ENCODE assay signal across 8 mouse cellular contexts in genomic region chr4:129623681-129624091, GRCm38 (mm10). TPM values are rescaled to one million over a fixed set of nuclear protein-coding genes. Genes with fewer than 3 reads are reported as not detected.
DNase-seq lines count a peak whose midpoint lies in the region; ATAC-seq and TF ChIP-seq lines count a peak whose summit lies in the region.

Ccdc28b (minus strand) TSS chr4:129623947.

- H3K27ac ChIP-seq in embryonic facial prominence, embryonic 14.5 days (replicated peaks; ENCODE audit: low read depth, low read length), result peak within 1 kb of the TSS; percentile 93
- H3K27ac ChIP-seq in heart, embryonic 11.5 days (ENCODE audit: low read depth, low read length), result peak within 1 kb of the TSS; percentile 78
- peak within 1 kb of the TSS; percentile 93 for H3K27ac ChIP-seq in kidney, embryonic 15.5 days
- H3K27ac ChIP-seq in midbrain, embryonic 16.5 days (ENCODE audit: low read length), result peak within 1 kb of the TSS; percentile 98

- DNase-seq in adrenal gland, postnatal 10 days, result peak; percentile 62
- peak; percentile 73 for DNase-seq in embryonic facial prominence, embryonic 14.5 days (ENCODE audit: low spot score)
- DNase-seq in liver, result peak; percentile 36
- DNase-seq in yolk sac, embryonic 10.5 days (ENCODE audit: low spot score), result peak; percentile 56

- ATAC-seq in embryonic facial prominence, embryonic 14.5 days (ENCODE audit: low read depth), result peak; percentile 16; the same call in 1 of the 2 replicates
- ATAC-seq in heart, embryonic 11.5 days (replicated peaks; ENCODE audit: insufficient number of reproducible peaks, low FRiP score, low TSS enrichment), result no peak
- ATAC-seq in kidney, embryonic 15.5 days (replicated peaks; ENCODE audit: low FRiP score), result peak; percentile 9; the same call in 1 of the 2 replicates
- peak; percentile 47 for ATAC-seq in midbrain, embryonic 16.5 days

- peak within 1 kb of the TSS; percentile 89 for H3K4me2 ChIP-seq in embryonic facial prominence, embryonic 14.5 days (ENCODE audit: low read depth, low read length)
- peak within 1 kb of the TSS; percentile 84 for H3K4me2 ChIP-seq in heart, embryonic 11.5 days
- H3K4me2 ChIP-seq in kidney, embryonic 15.5 days, result peak within 1 kb of the TSS; percentile 81
- H3K4me2 ChIP-seq in midbrain, embryonic 16.5 days (ENCODE audit: low read length), result peak within 1 kb of the TSS; percentile 99

- H3K9ac ChIP-seq in embryonic facial prominence, embryonic 14.5 days (ENCODE audit: low read depth, low read length), result peak within 1 kb of the TSS; percentile 72
- H3K9ac ChIP-seq in heart, embryonic 11.5 days (ENCODE audit: low read depth, low read length), result peak within 1 kb of the TSS; percentile 82
- H3K9ac ChIP-seq in kidney, embryonic 15.5 days, result peak within 1 kb of the TSS; percentile 76
- peak within 1 kb of the TSS; percentile 82 for H3K9ac ChIP-seq in midbrain, embryonic 16.5 days (ENCODE audit: low read depth, low read length)

- peak within 1 kb of the TSS; percentile 73 for H3K4me3 ChIP-seq in E14TG2a.4 (replicated peaks; ENCODE audit: low read length)
- H3K4me3 ChIP-seq in embryonic facial prominence, embryonic 14.5 days (ENCODE audit: low read depth, low read length), result peak within 1 kb of the TSS; percentile 59
- H3K4me3 ChIP-seq in heart, embryonic 11.5 days (ENCODE audit: low read depth, low read length), result peak within 1 kb of the TSS; percentile 69
- peak within 1 kb of the TSS; percentile 73 for H3K4me3 ChIP-seq in kidney, embryonic 15.5 days (replicated peaks)
- H3K4me3 ChIP-seq in midbrain, embryonic 16.5 days (ENCODE audit: low read depth, low read length), result peak within 1 kb of the TSS; percentile 71

- peaks cover 36% of the 10 kb centered on the region for H3K36me3 ChIP-seq in E14TG2a.4 (ENCODE audit: insufficient read depth, low read length)
- H3K36me3 ChIP-seq in embryonic facial prominence, embryonic 14.5 days (ENCODE audit: control insufficient read depth, insufficient read depth, low read length), result peaks cover 35% of the 10 kb centered on the region
- H3K36me3 ChIP-seq in heart, embryonic 11.5 days (ENCODE audit: control insufficient read depth, insufficient read depth, low read length), result peaks cover 10% of the 10 kb centered on the region
- peaks cover 33% of the 10 kb centered on the region for H3K36me3 ChIP-seq in kidney, embryonic 15.5 days
- H3K36me3 ChIP-seq in midbrain, embryonic 16.5 days (ENCODE audit: control insufficient read depth, insufficient read depth, low read length), result peaks cover 25% of the 10 kb centered on the region

- H3K27me3 ChIP-seq in E14TG2a.4 (ENCODE audit: insufficient read depth, low read length), result no peaks in the 10 kb centered on the region
- no peaks in the 10 kb centered on the region for H3K27me3 ChIP-seq in embryonic facial prominence, embryonic 14.5 days (replicated peaks; ENCODE audit: control insufficient read depth, insufficient read depth, low read length)
- no peaks in the 10 kb centered on the region for H3K27me3 ChIP-seq in heart, embryonic 11.5 days (ENCODE audit: control insufficient read depth, insufficient read depth, low read length)
- H3K27me3 ChIP-seq in kidney, embryonic 15.5 days, result no peaks in the 10 kb centered on the region
- H3K27me3 ChIP-seq in midbrain, embryonic 16.5 days (ENCODE audit: control insufficient read depth, insufficient read depth, low read depth, low read length), result no peaks in the 10 kb centered on the region

- H3K4me1 ChIP-seq in E14TG2a.4 (replicated peaks; ENCODE audit: low read depth, low read length), result peaks cover 76% of the 10 kb centered on the region
- peaks cover 18% of the 10 kb centered on the region for H3K4me1 ChIP-seq in embryonic facial prominence, embryonic 14.5 days (ENCODE audit: control insufficient read depth, insufficient read depth, low read length)
- peaks cover 22% of the 10 kb centered on the region for H3K4me1 ChIP-seq in heart, embryonic 11.5 days (ENCODE audit: control insufficient read depth, insufficient read depth, low read length)
- peaks cover 39% of the 10 kb centered on the region for H3K4me1 ChIP-seq in kidney, embryonic 15.5 days
- H3K4me1 ChIP-seq in midbrain, embryonic 16.5 days (ENCODE audit: control insufficient read depth, insufficient read depth, low read length), result peaks cover 38% of the 10 kb centered on the region

- WGBS in embryonic facial prominence, embryonic 14.5 days, result 1% methylated on average over 10 of the region's 10 CpGs
- under 1% methylated on average over 10 of the region's 10 CpGs for WGBS in heart, embryonic 11.5 days (ENCODE audit: insufficient replicate concordance)
- WGBS in kidney, embryonic 15.5 days, result 0% methylated on average over 10 of the region's 10 CpGs
- 0% methylated on average over 10 of the region's 10 CpGs for WGBS in midbrain, embryonic 16.5 days

- no peak for TF ChIP-seq CTCF in E14TG2a.4 (conservative IDR thresholded peaks at IDR 0.05; ENCODE audit: low read length)

- no peaks in the 10 kb centered on the region for H3K9me3 ChIP-seq in E14TG2a.4 (ENCODE audit: low read length)
- no peaks in the 10 kb centered on the region for H3K9me3 ChIP-seq in embryonic facial prominence, embryonic 14.5 days (ENCODE audit: control insufficient read depth, low read length)
- H3K9me3 ChIP-seq in heart, embryonic 11.5 days (replicated peaks; ENCODE audit: control insufficient read depth, low read length), result no peaks in the 10 kb centered on the region
- H3K9me3 ChIP-seq in kidney, embryonic 15.5 days (replicated peaks), result no peaks in the 10 kb centered on the region
- H3K9me3 ChIP-seq in midbrain, embryonic 16.5 days (replicated peaks; ENCODE audit: control insufficient read depth, low read length, poor library complexity, severe bottlenecking), result no peaks in the 10 kb centered on the region

RNA-seq across cellular contexts. Expression of gene Ccdc28b, which starts in this region (rescaled TPM):
- 10 to 100 TPM; 59.4 to 64.4 TPM for total RNA-seq in adrenal gland, postnatal 10 days (2021)
- 49.7 and 50.5 TPM in 2 replicates for polyA plus RNA-seq in embryonic facial prominence, embryonic 14.5 days (2014; fragmentation: Nextera tagmentation; extraction: Ambion mirVana)
- polyA plus RNA-seq in heart, embryonic 11.5 days (2014; fragmentation: Nextera tagmentation; extraction: Ambion mirVana), result 41.4 and 46.5 TPM in 2 replicates
- 52.4 and 65.7 TPM in 2 replicates for polyA plus RNA-seq in kidney, embryonic 15.5 days (2015; fragmentation: Nextera tagmentation; extraction: Ambion mirVana)
- polyA plus RNA-seq in midbrain, embryonic 16.5 days (2015; fragmentation: Nextera tagmentation; extraction: Ambion mirVana), result 172 and 183 TPM in 2 replicates
